Mouse (Mus musculus) liver, postnatal 0 days (tissue): ENCODE measurements around the gene Tgfbr2.

Source experiments
- CTCF ChIP-seq: sonication (generic); IDR thresholded peaks from 2 replicates; pipeline ENCODE4 v1.5.1; 2016; ENCODE audit warnings: antibody characterized with exemption, low read depth
- EP300 ChIP-seq: IDR thresholded peaks from 2 replicates; pipeline ENCODE4 v1.6.1; 2016; ENCODE audit warnings: antibody characterized with exemption, low read depth, mild to moderate bottlenecking

DNA sequence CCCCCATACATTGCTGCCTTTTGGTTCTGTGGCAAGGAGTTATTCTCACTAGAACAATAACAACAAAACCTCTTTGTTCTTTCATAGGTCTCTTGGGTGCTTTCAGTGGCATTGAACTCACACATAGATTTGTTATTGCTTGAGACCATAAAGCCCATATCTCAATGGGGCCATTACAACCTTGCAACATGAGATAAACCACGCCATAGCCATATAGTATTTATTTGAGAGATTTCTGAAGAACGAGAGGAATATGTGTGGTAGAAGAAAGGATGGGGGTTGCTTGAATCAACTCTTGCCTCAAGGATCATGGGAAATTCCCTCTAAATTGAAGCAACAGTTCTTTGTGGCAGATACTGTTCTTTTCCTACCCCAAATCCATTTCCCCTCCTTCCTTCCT is 31.7 kb upstream of the Tgfbr2 start:
- TF ChIP-seq CTCF = no peak
- TF ChIP-seq EP300 = no peak
